Mouse (Mus musculus) thymus, postnatal 36 days (tissue): ENCODE measurements at regions not wholly inside any gene's neighbourhood (a gene's known extent, or its start where the extent isn't known, plus 50 kb on each side); places are given as distances from the start of the nearest gene placed in this dataset.

Experiments used
- DNase-seq, 2 experiments: peaks; one replicate each; pipeline ENCODE4 v3.0.0; 2022; ENCODE audit warnings: mixed read lengths in 2 of 2

DNA sequence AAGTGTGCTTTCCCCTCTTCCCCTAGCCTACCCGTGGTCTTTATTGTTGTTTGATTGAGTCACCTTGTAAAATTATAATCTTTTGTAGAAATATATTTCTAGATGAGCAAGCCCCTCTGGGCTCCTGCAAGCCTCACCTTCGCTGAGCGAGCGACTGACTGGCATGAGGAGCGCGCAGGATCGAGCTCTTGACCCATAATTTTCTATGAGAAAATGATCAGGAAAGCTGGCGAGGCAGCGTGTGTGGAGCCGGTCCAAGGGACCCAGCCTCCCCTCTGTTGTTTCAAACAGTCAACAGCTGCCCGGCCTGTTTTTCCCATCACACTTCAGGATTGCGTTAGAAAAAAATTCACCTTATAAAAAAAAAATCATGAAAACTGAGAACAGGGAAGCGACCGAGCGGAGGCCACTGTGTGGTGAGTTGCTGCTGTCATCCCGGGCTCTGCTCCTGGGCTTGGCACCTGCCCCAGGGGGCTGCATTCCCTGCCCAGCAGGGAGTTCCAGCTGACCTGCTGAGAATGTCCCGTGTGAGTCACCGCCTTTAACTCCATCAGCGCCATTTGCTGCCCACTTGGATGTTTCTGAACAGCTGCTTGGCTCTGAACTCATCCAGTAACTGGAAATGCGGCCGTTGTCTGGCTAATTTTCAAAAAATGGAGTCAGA is 180.5 kb upstream of the Runx1 start:
- DNase-seq: no peak

DNA sequence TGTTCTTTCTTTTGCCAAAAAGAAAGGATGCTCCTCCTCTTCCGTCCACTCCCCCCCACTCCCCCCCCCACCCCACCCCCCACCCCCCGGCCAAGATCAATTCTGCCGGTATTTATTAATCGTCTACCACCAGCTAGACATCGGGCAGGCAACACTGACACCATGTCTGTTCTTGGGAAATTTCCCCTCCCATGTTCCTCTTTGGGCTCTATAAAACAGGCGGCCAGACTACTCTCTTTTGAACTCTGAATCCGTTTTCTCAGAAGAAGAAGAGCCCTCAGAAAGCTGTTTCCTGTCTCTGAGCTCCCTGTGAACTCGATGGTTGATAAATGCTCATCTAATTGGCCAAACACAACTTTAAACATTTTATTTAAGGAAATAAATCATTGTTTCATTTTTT is 179.5 kb upstream of the Runx1 start:
- DNase-seq: no peak

DNA sequence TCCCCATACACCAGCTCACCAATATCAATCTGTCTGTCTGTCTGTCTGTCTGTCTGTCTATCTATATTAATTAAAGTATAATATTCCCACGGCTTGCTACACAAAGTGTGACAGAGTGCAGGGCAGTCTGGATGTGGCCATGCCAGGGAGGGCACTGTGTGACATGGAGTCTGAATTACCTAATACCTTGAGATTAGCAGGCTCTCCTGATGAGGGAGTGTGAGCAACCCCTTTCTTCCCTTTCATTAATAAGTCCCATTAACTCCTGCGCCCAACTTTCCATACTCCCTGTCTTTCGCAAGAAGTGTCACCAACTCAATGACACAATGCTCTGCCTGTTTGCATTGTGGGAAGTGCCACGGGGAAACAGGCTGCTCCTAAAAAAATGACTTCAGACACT is 177.9 kb upstream of the Runx1 start:
- DNase-seq: no peak

DNA sequence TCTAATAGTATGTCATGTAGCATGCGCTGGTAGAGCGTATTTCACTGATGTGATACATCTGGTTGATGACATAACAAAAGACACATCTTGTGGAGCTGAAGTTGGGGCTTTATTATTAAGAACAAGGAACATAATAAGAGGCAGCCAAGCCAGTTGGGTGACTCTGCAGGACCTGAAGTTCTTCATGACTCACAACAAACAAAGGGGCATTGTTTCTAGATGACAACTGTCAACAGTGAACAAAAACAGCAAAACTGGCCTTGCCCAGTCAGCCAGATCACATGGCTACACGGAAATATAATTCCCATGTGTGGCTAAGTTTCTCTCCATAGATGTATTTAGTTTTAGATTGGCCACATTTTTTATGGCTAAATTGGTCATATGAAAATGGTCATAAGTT is 172.7 kb upstream of the Runx1 start:
- DNase-seq: no peak

DNA sequence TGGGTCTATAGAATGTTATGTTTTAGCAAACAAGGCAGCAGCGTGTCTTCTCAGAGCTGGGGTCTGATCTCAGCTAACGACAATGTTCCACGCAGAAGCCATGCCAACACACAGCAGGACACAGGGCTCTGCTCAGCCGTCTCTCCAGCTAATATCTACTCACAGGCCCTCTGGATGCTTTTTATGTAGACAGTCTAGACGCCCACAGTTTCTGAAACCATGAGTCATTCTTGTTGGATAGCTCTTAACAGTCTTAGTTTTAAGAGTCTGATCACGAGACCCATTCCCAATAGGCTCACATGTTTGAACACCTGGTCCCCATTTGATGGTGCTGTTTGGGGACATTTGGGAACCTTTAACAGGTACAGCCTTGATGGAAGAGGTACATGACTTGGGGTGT is 171.7 kb upstream of the Runx1 start:
- DNase-seq: no peak

DNA sequence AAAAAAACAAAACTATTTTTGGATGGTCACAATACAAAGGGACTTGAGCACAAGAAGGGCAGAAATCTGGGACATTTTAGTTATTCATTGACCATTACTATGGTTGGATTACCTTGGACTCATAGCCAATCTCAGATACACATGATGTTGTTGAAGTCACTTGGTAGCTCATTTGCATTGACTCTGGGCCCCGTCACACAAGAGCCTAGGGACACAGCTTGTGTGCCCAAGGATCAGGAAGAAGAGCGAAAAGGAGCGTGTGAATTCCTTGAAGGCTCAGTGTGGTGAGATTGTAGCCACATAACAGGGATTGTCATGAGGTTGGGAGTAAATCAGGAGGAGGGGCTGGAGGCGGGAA is 170.0 kb upstream of the Runx1 start:
- no peak for DNase-seq

DNA sequence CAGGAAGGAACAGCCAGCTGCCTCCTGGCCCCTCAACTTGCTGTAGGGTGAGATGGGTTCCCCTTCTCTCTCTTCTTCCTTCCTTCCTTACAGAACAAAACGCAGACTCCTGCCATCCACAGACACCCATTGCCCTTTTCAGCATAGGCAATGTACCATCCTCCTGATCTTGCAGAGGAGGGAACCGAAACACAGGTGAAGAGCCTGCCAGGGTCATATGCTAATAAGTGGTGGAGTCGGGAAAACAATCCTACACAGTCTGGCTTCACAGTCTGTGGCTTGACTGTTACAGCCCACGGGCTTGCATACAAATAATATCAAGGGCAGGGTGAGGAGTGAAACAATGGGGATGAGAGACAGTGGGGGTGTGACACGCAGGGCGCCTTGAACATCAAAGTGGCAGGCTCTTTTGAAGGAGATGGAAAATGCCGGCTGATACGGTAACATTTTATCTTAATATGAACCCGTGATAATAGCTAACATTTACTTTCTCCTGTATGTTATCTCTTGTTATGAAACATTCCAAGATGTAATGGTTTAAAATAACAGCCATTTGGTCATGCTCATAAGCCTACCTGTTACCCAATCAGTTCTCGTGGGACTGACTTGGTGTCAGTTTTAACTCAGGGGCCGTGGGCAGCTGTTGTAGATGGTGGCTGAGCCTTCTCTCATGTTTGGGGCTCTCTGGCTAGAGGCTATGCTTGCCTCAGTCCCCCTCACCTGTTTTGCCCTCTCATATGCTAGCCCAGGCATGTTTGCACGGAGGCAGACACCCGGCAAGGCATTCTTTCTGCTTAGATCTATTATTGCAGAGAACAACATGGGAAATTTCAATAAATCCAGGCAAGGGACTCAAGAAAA is 169.4 kb upstream of the Runx1 start:
- no peak for DNase-seq

DNA sequence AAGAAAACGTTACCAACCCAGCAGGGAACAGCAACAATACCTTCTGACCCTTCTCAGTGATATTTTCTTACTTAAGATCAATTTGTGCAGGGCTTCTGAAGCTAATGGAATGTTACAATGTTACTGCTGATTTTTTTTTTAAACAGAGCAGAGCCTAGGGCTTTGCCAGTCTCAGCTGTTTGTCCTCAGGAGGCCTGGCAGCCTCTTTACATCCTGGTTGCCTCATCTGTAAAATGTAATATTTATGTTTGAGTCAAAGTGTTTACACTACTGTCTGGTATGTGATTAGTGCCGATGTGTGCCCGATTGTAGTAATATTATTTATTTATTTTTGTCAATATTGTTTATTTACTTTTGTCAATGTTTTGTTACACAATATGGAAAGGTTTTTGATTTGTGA is 166.9 kb upstream of the Runx1 start:
- no peak for DNase-seq

DNA sequence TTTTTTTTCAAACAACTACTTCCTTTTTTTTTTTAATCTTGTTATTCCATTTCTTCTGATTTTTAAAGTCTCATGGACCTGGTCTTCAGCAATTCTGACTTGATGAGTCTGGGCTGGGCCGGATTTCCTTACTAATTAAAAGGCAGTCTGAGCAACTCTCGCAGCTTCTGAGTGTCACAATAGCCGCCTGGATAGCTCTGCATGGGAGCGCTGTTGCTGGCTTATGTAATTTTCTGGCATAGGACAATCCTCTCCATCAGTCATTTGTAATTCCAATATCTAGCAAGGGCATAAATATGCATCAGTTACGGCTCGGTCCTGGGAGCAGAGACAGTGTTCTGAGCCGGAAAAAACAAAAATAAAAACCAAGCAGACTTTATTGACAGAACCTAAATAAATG is 165.5 kb upstream of the Runx1 start:
- no peak for DNase-seq

DNA sequence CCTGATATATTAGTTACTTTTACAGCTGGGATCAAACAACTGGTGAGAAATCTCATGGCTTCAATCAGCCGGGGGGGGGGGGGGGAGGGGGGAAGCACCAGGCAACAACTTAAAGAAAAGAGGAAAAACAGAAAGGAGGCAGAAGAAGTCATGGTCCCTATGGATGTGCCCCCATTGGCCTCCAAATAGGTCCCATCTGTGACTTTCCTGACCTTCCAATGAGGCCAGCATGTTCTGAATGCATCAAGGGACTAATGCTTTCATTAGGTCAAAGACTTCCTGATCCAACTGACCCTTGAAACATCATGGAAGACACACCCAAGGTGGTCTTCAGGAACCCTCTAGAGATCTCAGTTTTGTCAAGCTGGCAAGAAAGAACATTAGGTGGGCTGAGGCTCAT is 162.5 kb upstream of the Runx1 start:
- no peak for DNase-seq

DNA sequence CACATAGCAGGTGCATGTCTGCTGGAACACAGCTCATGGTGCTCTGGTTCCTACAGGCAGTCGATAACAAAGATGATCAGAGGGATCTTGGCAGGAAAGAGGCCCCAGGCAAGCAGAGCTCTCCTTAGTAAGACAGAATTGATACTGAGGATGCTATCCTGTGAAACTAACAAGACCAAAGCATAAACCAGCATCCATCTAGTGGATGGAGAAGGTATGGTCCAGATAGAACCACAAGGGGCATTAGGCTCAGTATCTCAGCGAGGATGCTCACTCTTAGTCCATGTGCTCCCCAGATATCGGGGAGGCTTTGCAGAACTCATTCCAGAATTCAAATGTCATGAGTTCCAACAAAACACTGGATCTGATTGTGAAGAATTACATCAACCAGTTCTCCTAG is 162.1 kb upstream of the Runx1 start:
- no peak for DNase-seq

DNA sequence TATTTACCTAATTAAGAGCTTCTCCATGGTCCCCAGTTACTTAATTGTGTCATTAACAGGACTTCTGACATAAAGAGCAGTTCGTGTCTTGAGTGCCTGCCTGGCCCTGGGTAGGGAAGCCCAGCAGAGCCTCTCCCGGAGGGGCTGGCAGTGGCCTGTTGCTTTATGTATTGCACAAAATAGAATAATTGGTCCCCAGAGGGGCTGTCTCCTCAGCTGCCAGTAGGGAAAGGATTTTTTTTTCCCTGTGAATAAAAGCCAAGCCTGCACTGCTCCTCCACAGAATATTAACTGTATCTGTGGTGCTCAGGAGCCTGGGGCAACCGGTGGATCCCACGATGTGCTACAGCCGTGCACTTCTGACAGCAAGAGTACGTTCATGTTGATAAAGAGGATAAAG is 159.8 kb upstream of the Runx1 start:
- DNase-seq: no peak

DNA sequence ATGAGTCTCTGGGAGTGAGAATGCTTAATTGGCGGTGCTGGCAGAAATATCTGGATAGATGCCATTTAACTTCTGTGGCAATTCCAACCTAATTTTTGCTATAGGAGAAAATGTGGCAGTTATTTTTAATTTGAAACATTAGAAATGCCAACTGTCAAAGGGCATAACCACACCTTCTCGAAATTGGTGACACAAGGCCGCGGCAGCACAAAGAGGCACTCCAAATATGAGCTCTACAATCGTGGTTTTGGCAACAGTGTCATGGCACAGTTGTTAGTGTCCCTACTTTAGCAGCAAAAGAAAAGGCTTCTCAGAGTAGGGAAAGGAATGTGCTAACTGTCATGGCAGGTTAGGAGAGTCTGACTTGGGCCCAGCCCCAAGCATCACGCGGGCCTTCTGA is 157.0 kb upstream of the Runx1 start:
- no peak for DNase-seq

DNA sequence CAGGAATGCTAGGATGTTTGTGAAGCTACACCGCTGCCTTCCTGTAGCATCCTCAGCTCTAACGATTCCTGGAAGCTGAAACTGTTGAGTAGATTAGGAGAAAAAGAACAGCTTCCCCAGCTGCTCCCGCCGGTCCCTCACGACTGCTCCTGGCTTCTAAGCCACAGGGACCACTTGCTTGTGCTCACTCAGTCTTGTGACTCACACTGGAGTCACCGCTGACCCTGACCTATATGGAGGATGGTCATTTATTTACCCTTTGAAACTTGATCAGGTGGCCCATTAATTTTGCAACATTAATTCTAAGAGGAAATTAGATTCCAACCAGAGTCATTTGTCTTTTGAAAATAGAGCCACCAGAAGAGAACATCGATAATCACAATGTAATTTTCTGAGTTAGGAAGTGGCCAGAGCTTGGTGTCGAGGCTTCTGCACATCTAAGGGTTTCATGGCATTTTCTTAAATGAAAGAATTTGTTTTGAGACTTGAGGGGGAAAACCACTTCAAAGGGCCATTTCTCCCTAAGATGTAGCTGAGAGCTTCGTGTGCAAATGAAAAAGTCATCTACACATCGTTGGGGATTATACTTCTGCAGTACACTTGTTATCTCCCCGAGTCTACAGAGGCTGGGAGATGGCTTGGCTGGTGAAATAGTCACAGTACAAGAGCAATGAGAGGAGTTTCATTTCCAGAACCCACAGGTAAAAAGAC is 153.8 kb upstream of the Runx1 start:
- DNase-seq: no peak

DNA sequence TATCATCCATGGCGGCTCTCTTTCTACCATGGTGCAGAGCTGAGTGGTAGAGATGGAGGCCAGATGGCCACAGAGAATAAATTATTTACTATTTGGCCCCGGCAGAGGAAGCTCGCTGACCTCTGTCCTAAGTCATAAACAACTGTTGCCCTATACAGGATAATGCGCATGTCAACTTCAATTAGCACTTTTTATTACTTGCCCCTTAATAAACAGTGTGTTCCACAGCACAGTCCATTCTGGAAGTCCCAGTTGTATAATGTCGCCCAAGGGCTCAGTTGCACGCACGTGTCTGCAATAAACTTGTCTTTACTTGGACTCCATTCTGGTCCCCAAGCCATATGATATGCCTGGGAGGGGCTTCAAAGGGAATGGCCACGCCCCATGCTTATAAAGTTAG is 150.1 kb upstream of the Runx1 start:
- DNase-seq: no peak

DNA sequence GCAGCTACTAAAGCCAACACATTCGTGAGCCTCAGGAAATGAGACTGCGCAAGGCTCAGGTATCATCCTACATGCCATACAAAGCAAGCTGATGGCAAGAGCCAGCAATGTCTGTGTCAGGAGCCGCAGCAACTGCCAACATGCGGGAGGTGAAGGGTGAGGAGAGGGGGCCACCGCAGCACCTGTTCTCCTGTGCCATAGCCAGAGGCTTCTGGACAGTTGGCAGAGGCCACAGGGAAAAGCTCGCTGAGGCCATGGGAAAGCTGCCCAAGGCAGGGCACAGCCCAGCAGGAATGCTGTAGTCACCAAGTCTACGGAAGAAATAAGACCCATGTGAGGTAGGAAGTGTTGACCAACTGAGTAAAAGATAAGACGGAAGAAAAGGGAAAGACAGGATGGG is 149.1 kb upstream of the Runx1 start:
- no peak for DNase-seq

DNA sequence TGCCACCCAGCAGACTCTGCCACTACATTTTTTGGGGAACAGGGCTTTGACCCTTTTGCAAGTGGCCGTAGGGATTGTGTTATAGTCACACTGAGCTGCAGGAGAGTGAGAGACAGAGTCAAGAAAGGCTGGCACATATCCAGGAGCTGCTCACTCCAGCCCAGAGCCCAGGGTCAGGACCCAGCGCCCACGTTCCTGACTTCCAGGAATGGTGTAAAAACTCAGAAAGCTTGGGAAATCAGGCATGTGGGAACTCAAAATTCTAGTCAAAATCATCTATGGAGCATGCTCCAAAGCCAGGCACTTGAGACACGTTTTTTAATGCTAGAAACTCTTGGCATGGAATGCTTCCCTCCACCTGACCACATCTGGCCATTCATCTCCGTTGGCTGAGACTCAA is 146.7 kb upstream of the Runx1 start:
- DNase-seq: no peak

DNA sequence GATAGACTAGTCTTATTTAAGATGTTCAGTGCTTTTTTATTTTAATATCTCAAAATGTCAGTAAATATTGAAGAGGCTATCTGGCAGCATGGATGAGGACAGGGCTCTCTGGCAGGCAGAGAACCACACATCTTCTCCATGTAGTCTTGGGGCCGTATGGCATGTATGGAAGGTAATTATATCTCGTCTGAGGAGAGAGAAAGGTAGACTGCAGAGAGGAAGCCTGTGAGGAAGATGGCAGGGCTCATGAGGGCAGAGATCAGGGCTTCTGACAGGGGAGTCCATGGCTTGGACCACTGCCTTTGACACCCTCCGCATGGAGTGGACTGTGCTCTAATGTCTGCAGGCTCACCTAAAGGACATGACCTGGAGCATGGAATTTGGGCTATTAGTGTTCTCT is 146.0 kb upstream of the Runx1 start:
- no peak for DNase-seq

DNA sequence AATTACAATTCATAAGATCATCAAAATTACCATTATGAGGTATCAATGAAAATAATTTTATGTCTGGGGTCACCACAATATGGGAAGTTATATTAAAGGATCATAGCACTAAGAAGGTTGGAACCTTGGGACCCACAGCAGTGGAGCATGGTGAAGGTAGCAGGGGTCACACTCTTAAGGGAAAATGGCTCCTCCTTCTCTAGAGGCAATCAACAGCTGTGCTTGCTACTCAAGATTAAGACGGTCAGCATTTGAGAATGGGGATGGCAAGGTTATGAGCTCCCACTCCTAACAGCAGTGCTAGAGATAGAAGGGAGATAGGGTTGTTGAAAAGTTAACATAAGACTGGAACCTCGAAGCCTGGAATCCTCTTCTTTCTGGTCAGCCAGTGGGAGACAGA is 144.6 kb upstream of the Runx1 start:
- no peak for DNase-seq

DNA sequence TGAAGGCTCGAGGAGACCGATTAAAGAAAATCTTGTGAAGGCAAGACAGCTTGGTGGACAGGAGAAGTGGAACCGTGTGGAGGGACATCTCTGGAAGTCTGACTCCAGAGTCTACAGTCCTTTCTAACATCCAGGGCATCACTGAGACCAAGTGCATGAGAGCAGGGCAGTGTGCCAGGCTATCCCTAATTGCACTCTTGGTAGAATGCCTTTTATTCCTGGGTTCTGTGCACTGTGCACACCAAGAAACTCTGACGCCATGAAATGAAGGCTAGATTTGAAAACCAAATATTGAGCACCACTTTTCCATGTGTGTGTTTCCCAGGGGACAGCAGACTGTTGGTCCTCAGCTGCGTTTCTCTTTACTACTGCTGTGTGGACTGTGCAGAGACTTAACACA is 143.1 kb upstream of the Runx1 start:
- DNase-seq: no peak

DNA sequence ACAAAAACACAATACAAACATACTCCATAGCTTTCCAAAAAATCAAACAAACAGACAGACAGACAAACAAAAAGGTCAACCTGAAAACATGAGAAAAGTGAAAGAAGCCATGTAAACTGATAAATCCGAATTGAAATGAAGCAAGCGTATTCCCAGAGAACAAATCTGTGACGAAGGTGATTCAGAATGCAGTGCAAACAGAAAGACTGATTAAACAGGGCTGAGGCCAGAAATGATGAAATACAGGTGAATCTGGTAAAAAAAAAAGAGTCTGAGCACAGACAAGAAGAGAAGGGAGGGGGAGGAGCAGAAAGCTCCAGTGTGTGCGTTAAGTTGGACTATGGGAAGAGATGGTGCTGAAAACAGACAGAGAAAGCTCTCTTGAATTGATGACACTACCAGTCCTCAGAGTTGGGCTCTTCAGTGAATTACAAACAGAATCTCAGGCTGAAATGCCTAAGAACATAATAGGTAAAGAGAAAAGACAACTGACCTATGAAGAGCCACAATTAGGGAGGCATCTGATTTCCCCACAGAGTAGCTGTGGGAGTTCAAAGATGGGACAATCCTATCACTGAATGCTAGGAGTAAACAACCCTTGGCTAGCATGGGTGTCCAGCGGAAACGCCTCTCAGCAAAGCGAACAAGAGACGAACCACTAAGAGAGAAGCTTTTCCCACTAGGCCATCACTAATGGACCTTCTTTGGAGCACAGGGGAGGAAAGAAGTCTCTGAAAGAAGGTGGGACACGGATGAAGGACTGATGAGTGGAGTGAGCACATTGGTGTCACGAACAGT is 140.3 kb upstream of the Runx1 start:
- no peak for DNase-seq

DNA sequence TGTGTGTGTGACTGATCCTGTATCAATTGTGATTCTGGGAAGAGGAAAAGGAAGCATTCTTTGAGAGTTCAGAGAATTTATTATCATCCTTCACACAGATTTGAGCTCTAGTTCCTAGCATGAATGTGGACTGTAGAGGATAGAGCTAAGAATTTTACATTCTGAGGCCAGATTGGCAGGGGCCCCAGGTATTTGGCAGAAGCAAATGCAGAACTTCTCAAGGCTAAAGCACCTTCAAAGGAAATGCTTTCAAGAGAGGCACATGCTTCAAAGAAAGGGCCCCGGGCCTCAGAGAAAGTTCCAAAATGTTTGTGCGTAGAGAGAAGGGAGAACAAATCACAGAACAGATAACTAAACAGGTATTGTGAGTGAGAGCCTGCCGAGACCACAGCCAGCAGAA is 139.7 kb upstream of the Runx1 start:
- no peak for DNase-seq

DNA sequence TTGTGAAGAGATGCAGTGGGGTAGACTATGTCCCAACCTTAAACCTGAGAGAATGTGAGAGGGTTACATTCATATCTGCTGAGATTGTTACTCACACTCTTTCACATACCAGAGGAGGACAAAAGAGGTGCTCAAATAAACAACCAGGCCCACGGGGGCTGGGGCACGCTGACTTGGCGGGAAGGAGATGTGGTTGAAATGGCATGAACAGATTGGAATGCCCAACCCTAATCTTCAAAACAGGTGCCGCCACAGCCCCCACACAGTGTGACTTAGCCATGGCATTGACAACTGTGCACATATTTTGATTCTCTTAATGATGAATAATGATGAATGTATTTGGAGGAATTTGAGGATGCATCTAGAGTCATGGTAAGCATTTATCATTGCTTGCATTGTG is 137.6 kb upstream of the Runx1 start:
- no peak for DNase-seq
